Mouse (Mus musculus) gastrocnemius, postnatal 4 days (tissue): ENCODE data around the gene Pard3. TPM values are rescaled to one million over a fixed set of nuclear protein-coding genes. Genes with fewer than 3 reads are reported as not detected.

Experiments used
- DNase-seq, 2 experiments: peaks; one replicate each; pipeline ENCODE4 v3.0.0; 2021 to 2022; ENCODE audit warnings: low spot score in 2 of 2, mixed read lengths in 2 of 2
- total RNA-seq, 2 experiments: library from RNA; stranded (reverse); gene quantifications; 2 replicates each; pipeline ENCODE4 v1.2.3; 2021

The Pard3 gene
- total RNA-seq, 2 experiments from 2014 or later, result 48.7 to 52.2 TPM

- DNase-seq, result no peak
Observed at GRCm38 (mm10) chr8:127082486-127082885, 18.8 kb downstream of the Pard3 start.

- DNase-seq, result no peak
Observed at GRCm38 (mm10) chr8:127084565-127084964, 20.9 kb downstream of the Pard3 start.

DNA sequence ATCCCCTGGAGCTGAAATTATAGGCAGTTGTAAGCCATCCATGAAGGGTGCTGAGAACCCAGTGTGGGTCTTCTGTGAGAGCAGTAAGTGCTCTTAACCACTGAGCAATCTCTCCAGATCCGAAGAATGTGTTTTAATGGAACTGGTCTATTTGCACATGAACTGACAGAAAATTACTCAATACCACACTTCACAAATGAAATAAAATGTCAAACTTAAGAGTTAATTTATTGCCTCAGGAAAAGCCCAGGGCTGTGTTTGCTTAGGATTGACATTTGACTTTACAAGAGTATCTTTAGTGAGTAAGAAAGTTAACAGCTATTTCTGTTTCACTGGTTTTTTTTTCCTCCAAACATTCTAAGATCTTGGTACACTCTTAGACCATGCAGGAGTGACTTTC is 23.7 kb downstream of the Pard3 start:
- DNase-seq, result no peak

- no peak for DNase-seq
Observed at GRCm38 (mm10) chr8:127088372-127088771, 24.7 kb downstream of the Pard3 start.

DNA sequence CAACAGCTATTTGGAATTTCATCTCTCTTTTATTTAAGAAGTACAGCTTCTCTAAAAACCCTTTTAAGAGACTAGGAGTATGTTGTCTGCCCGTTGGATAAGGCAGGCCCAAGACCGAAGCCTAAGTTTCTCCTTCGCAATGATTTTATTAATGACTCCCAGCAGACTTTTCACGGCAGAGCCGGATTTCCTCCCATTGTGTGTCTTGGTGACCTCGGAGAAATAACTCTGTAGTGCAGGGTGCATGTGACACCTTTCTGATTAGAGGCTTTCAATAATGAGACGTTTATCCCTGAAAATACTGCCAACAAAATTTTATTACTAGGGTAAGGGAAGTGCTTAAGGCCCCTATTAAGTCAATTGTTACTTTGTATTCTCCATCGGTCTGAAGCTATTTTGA is 25.3 kb downstream of the Pard3 start:
- no peak for DNase-seq

- DNase-seq, result no peak
Observed at GRCm38 (mm10) chr8:127090435-127090834, 26.7 kb downstream of the Pard3 start.

DNA sequence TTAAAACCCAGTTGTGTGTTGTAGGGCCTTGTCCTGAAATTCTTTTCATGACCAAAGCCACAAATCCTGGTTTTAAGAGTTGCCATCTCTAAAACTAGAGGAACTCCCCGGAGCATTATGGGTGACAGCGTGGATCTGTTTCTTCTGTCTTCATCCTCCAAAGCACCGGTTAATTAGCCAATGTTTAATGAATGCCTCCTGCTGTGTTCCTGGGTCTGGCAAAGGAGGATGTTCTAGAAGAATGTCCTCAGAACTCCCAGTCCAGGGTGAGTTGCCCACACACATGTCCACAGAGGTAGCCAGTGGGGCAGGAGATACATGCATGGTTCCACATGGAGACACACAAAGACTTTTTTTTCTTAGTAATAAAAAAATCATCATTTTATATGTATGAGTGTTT is 28.2 kb downstream of the Pard3 start:
- no peak for DNase-seq

DNA sequence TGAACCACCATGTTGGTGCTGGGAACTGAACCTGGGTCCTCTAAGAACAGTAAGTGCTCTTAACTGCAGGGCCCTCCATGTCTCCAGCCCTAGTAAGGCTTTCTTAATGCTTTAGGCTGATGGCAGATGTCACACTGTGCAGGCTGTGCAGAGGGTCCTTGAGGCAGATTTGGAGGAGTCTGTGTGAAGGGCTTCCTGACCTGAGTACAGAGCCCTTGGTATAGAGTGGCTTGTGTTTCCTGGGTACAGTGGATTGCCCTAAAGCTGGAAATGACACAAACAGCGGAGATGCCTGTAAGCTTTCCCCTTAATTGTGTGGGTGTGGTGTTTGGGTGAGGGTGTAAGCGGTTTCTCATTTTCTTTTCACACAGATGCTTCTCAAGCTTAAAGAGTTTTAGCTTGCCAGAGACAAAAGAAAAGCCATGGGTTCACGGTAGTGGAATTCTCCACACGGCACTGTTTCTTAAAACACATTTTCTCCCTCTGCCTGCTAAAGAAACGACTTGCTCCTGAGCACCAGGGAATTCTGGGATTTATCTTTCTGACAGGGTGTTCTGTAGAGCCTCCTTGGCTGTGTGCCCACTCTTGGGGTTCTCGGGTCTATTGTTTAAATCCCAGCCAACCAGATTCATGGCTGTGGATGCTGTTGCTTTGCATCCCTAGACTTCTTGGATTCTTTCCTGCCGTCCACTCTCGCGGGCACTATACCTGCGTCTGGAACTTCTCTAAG is 28.9 kb downstream of the Pard3 start:
- DNase-seq, result peak in 1 of 2 experiments; percentile 22

GRCm38 (mm10) chr8:127093113-127093426 is 29.4 kb downstream of the Pard3 start:
- DNase-seq, result no peak

DNA sequence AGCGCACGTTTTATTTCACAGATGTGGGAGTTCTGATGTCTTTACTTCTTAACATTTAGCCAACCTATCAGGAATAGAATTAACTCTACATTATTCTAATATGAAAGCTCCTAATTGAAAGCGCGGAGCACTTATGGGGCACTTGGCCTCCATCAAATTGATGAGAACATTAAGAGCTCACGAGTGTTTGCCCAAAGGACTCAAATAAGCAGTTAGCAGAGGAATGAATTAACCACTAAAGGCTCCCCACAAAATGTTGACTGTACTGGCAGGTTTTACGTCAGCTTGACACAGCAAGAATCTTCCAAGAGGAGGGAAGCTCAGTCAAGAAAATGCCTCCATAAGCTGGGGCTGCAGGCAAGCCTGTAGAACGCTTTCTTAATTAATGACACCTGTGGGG is 32.1 kb downstream of the Pard3 start:
- no peak for DNase-seq

- DNase-seq, result no peak
Observed at GRCm38 (mm10) chr8:127099439-127100090, 35.9 kb downstream of the Pard3 start.

GRCm38 (mm10) chr8:127103256-127103655 is 39.6 kb downstream of the Pard3 start:
- no peak for DNase-seq

DNA sequence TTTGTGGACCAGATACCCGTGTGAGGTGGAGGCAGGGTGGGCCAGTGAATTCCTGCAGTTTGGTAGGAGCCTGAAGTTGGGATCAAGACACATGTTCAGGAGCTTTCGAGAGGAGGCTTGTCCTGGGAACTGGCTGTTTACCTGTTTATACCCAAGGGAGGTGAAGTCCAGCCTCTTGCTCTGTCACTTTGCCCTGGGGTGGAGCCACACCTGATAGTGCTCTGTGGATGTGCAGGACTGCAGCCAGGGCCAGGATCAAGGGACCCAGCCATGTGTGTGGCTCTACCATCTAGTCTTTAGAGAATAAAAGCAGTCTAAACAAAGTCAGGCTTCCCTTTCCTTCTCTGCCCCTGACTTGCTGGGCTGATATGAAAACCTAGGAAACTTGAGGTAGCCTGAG is 40.9 kb downstream of the Pard3 start:
- DNase-seq, result no peak

GRCm38 (mm10) chr8:127107928-127108327 is 44.2 kb downstream of the Pard3 start:
- no peak for DNase-seq

- DNase-seq, result no peak
Observed at GRCm38 (mm10) chr8:127113209-127113608, 49.5 kb downstream of the Pard3 start.

DNA sequence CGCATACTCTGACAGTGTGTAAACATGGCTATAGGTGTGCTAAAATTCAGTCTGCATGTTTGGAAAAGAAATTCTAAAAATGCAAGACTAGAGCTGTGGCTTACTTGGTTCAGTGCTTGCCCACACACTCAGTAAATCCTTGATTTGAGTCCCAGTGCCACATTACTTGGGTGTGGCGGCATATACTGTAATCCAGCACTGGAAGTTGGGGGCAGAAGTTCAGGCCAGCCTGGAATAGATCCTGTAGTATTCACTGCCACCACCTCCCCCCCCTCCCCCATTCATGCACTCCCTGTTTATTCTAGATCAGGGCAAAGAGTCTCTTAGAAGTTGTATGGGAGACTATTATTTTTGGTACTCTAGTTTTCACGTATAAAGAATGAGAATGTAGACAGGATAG is 52.1 kb downstream of the Pard3 start:
- no peak for DNase-seq

- DNase-seq, result peak in 1 of 2 experiments; percentile 31
Observed at GRCm38 (mm10) chr8:127118373-127118861, 54.7 kb downstream of the Pard3 start.

GRCm38 (mm10) chr8:127123391-127123790 is 59.7 kb downstream of the Pard3 start:
- DNase-seq, result no peak

GRCm38 (mm10) chr8:127124795-127125194 is 61.1 kb downstream of the Pard3 start:
- DNase-seq, result no peak

DNA sequence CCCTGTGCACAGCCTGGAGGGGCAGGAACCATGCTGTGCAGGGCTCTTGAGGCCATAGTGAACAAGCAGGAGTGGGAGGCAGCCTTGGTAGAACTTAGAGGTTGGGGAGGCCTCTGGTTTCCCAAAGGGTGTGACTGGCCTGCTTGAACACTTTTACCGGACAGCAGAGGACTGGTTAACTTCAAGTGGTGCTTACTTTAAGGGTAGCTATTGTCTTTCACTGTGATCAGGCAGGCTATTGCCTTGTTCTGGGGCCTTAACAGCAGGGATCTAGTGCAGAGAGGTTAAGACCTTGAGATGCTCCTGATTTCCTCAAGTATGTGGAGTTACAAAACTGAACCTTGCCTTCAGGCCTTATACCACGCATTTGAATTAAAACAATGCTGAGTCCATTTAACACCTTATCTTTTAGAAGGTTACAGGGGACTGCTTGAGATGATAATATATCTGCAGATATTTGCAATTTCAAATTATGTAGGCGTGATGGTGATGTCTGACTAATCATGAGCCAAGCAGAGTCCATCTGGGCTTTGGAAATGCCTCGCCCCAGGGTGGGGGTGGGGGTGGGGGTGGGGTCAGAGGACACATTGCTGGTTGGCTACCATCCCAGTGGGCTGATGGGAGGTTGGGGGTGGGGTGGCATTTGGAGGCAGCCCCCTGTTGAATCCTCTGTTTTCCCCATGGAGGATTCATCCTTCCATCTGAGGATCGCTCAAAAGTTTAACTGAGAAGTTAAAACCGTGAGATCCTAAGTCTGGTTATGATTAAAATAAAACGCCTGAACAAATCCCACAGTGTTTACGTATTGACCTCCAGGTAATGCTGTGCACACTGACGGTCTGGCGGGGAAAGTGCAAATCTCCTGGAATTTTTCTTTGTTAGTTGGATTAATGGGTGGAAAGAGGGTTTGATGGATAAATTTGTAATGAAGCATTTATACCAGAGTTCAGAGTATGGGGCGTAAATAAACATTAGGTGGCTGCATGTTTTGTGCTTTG is 62.3 kb downstream of the Pard3 start:
- no peak for DNase-seq

GRCm38 (mm10) chr8:127128781-127129396 is 65.2 kb downstream of the Pard3 start:
- DNase-seq, result no peak
